Mouse (Mus musculus): ENCODE measurements at regions not wholly inside any gene's neighbourhood (a gene's known extent, or its start where the extent isn't known, plus 50 kb on each side); places are given as distances from the start of the nearest gene placed in this dataset.
"Not testable (repeated sequence)": the region's sequence is repeated elsewhere in the genome, so short reads cannot be mapped to it uniquely, and the experiment has no call there.

DNA sequence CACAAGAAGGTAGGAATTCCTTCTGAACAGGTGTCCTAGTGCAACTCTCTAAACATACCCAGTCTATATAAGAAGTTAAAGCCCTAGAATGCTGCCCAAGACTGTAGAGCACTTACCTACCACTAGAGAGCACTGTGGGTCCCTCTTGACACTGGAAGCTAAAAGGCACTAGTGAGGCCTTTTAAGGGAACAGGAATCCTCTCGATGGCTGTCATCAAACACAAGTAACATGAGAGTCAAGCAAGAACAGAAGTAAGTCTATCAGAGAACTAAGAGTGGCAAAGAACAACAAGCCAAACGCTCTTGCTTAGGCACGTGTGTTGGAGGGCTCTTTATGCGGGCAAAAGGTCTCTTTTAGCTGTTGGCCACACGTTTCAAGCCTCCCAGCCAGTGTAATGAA lies 123.8 kb upstream of the G530012D18Rik start:
- not testable (repeated sequence) for H3K9me3 ChIP-seq (replicated peaks; ENCODE audit: insufficient read depth, low read length); H3K4me1 ChIP-seq (ENCODE audit: control insufficient read depth in 1 of 2, insufficient read depth in 2 of 2, low read length in 2 of 2); H3K9ac ChIP-seq (ENCODE audit: control insufficient read depth, low read depth, low read length, poor library complexity, severe bottlenecking); H3K36me3 ChIP-seq (ENCODE audit: control insufficient read depth in 1 of 2, insufficient read depth in 2 of 2, low read length in 2 of 2); DNase-seq (ENCODE audit: low read depth, low spot score); H3K27me3 ChIP-seq (ENCODE audit: control insufficient read depth in 1 of 2, insufficient read depth in 2 of 2, low read length in 2 of 2); H3K27ac ChIP-seq (ENCODE audit: control insufficient read depth, low read depth, low read length); H3K79me2 ChIP-seq (ENCODE audit: control insufficient read depth, insufficient read depth, low read length, poor library complexity); H3K4me3 ChIP-seq (ENCODE audit: control insufficient read depth in 1 of 2, insufficient read depth in 1 of 2, low read depth in 2 of 2, low read length in 2 of 2)
- TF ChIP-seq SMC3 (IDR thresholded peaks at IDR 0.05; ENCODE audit: low read depth, low read length) (peak; percentile 29), CTCF (IDR thresholded peaks at IDR 0.05 in 2 of 3, conservative IDR thresholded peaks at IDR 0.05 in 1 of 3; ENCODE audit: control insufficient read depth in 1 of 3, insufficient read depth in 1 of 3, low read depth in 2 of 3, low read length in 3 of 3, poor library complexity in 1 of 3, severe bottlenecking in 1 of 3) (peak in 1 of 3 experiments; percentile 14; a peak in 1 of 6 replicates)

DNA sequence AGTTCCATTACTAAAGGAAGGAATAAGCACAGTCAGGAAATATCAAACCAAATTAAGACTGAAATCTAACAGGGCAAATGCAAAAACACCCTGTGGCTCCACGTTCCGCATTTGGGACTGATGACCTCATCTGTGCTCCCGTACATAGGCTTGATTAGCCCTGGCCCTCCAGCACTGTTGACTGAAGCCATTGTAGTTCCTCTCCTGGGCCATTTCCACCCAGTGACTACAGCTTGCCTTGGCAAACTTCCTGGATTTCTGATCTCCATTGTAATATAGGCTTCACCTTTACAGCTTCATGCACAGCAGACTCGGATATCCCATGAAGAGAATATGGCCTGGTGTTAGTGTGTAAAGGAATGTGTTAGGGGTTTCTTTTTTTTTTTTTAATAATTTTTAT lies 122.1 kb upstream of the G530012D18Rik start:
- H3K27me3 ChIP-seq (ENCODE audit: control insufficient read depth in 1 of 2, insufficient read depth in 2 of 2, low read length in 2 of 2); H3K9me3 ChIP-seq (replicated peaks; ENCODE audit: insufficient read depth, low read length); H3K4me3 ChIP-seq (ENCODE audit: control insufficient read depth in 1 of 2, insufficient read depth in 1 of 2, low read depth in 2 of 2, low read length in 2 of 2); H3K4me1 ChIP-seq (ENCODE audit: control insufficient read depth in 1 of 2, insufficient read depth in 2 of 2, low read length in 2 of 2); H3K9ac ChIP-seq (ENCODE audit: control insufficient read depth, low read depth, low read length, poor library complexity, severe bottlenecking); DNase-seq (ENCODE audit: low read depth, low spot score); H3K27ac ChIP-seq (ENCODE audit: control insufficient read depth, low read depth, low read length); H3K79me2 ChIP-seq (ENCODE audit: control insufficient read depth, insufficient read depth, low read length, poor library complexity); H3K36me3 ChIP-seq (ENCODE audit: control insufficient read depth in 1 of 2, insufficient read depth in 2 of 2, low read length in 2 of 2): not testable (repeated sequence)

DNA sequence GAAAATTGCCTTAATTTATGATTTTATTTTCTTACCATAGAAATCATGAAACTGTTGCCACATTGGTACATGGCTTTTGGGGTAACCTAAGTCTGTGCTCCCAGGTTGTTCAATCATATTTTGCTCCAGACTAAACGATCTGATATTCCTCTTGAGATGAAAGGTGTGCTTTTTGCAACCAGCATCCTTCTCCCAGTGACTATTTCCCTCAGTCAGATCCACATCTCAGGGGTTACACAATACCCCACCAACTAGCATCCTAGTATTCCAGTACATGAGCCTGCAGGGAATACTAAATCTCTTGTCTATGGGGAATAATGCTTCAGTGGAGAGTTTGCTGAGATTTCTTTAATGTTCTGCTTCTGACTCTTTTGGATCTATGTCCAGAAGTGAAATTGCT lies 118.8 kb upstream of the G530012D18Rik start:
- not testable (repeated sequence) for H3K79me2 ChIP-seq (ENCODE audit: control insufficient read depth, insufficient read depth, low read length, poor library complexity); H3K9ac ChIP-seq (ENCODE audit: control insufficient read depth, low read depth, low read length, poor library complexity, severe bottlenecking); H3K36me3 ChIP-seq (ENCODE audit: control insufficient read depth in 1 of 2, insufficient read depth in 2 of 2, low read length in 2 of 2); DNase-seq (ENCODE audit: low read depth, low spot score); H3K27me3 ChIP-seq (ENCODE audit: control insufficient read depth in 1 of 2, insufficient read depth in 2 of 2, low read length in 2 of 2); H3K27ac ChIP-seq (ENCODE audit: control insufficient read depth, low read depth, low read length); H3K4me1 ChIP-seq (ENCODE audit: control insufficient read depth in 1 of 2, insufficient read depth in 2 of 2, low read length in 2 of 2); H3K4me3 ChIP-seq (ENCODE audit: control insufficient read depth in 1 of 2, insufficient read depth in 1 of 2, low read depth in 2 of 2, low read length in 2 of 2); H3K9me3 ChIP-seq (replicated peaks; ENCODE audit: insufficient read depth, low read length)

DNA sequence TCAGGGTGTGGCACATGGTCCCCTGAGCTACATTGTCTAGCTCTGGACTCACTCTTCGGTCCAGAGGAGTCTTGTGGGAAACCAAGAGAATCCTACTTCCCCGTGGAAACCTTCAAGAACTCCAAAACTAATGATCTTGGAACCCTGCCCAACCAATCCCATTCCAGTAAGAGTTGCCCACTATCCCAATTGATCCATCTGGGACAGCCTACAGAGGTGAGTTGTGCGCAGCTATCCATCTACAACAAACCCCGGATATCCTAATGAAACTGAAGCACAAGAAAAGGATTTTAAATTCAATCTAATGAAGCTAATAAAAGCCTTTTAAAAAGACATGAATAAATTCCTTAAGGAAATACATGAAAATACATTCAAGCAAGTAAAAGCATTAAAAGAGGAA lies 117.7 kb upstream of the G530012D18Rik start:
- not testable (repeated sequence) for H3K9ac ChIP-seq (ENCODE audit: control insufficient read depth, low read depth, low read length, poor library complexity, severe bottlenecking); H3K27me3 ChIP-seq (ENCODE audit: control insufficient read depth in 1 of 2, insufficient read depth in 2 of 2, low read length in 2 of 2); H3K36me3 ChIP-seq (ENCODE audit: control insufficient read depth in 1 of 2, insufficient read depth in 2 of 2, low read length in 2 of 2); H3K79me2 ChIP-seq (ENCODE audit: control insufficient read depth, insufficient read depth, low read length, poor library complexity); H3K9me3 ChIP-seq (replicated peaks; ENCODE audit: insufficient read depth, low read length); H3K27ac ChIP-seq (ENCODE audit: control insufficient read depth, low read depth, low read length); H3K4me3 ChIP-seq (ENCODE audit: control insufficient read depth in 1 of 2, insufficient read depth in 1 of 2, low read depth in 2 of 2, low read length in 2 of 2); DNase-seq (ENCODE audit: low read depth, low spot score); H3K4me1 ChIP-seq (ENCODE audit: control insufficient read depth in 1 of 2, insufficient read depth in 2 of 2, low read length in 2 of 2)

DNA sequence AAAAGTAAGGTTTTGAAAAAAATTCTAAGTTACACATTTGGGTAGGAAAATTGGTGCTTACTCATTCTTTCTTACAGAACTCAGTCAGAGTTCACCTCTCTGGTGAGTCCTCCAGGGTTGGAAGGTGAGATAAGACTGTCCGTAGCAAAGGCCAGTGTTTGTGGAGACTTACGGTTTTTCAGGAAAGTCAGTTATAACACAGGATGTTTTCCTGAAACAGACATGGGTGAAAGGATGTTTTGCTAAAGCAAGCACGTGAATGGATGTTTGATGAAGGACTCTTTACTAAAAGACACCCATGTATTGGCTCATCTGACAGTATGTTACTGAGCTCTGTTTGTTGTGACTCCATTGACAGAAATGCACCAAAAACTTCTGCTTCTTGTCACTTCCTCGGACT lies 113.4 kb upstream of the G530012D18Rik start:
- H3K4me1 ChIP-seq (ENCODE audit: control insufficient read depth in 1 of 2, insufficient read depth in 2 of 2, low read length in 2 of 2); H3K27ac ChIP-seq (ENCODE audit: control insufficient read depth, low read depth, low read length); H3K4me3 ChIP-seq (ENCODE audit: control insufficient read depth in 1 of 2, insufficient read depth in 1 of 2, low read depth in 2 of 2, low read length in 2 of 2); H3K36me3 ChIP-seq (ENCODE audit: control insufficient read depth in 1 of 2, insufficient read depth in 2 of 2, low read length in 2 of 2); H3K9ac ChIP-seq (ENCODE audit: control insufficient read depth, low read depth, low read length, poor library complexity, severe bottlenecking); DNase-seq (ENCODE audit: low read depth, low spot score); H3K9me3 ChIP-seq (replicated peaks; ENCODE audit: insufficient read depth, low read length); H3K79me2 ChIP-seq (ENCODE audit: control insufficient read depth, insufficient read depth, low read length, poor library complexity); H3K27me3 ChIP-seq (ENCODE audit: control insufficient read depth in 1 of 2, insufficient read depth in 2 of 2, low read length in 2 of 2): not testable (repeated sequence)

DNA sequence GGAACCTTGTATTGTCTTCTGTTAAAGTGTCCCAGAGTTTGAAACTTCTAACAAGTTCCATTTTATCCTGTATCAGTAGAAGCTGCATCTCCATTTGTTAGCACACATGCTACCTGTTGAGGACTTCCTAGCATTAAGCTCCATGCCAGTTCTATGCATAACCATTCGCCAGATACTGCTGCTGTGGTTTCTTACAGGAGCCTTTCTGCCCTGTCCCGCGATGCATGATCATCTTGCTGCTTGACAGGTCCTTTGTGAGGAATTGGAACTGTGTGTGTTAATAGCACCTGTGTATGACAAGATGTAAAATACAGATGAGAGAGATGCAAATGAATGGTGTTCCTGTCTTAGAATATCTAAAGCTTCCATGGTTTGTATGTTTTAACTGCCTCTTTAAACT lies 96.4 kb upstream of the G530012D18Rik start:
- not testable (repeated sequence) for H3K27me3 ChIP-seq (ENCODE audit: control insufficient read depth in 1 of 2, insufficient read depth in 2 of 2, low read length in 2 of 2); H3K4me1 ChIP-seq (ENCODE audit: control insufficient read depth in 1 of 2, insufficient read depth in 2 of 2, low read length in 2 of 2); H3K9ac ChIP-seq (ENCODE audit: control insufficient read depth, low read depth, low read length, poor library complexity, severe bottlenecking); H3K27ac ChIP-seq (ENCODE audit: control insufficient read depth, low read depth, low read length); DNase-seq (ENCODE audit: low read depth, low spot score); H3K4me3 ChIP-seq (ENCODE audit: control insufficient read depth in 1 of 2, insufficient read depth in 1 of 2, low read depth in 2 of 2, low read length in 2 of 2); H3K36me3 ChIP-seq (ENCODE audit: control insufficient read depth in 1 of 2, insufficient read depth in 2 of 2, low read length in 2 of 2); H3K79me2 ChIP-seq (ENCODE audit: control insufficient read depth, insufficient read depth, low read length, poor library complexity); H3K9me3 ChIP-seq (replicated peaks; ENCODE audit: insufficient read depth, low read length)

DNA sequence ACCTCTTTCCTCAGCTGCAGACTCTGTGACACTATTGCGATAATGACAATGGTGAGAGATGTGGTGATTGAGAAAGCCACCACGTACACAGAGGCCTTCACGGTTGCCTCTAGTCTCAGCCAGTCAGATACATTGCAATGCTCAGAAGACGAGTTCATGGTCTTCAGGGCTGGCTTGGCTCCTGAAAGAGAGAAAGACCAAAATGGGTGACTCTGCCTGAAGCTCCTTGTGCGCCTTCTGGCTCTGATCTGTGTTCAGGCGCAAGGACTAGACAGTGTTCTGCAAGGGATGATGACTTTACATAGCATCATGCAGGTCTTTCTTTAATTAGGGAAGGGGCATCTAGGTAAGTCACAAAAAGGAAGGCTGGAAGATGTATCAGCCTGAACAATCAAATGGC lies 90.5 kb upstream of the G530012D18Rik start:
- DNase-seq (ENCODE audit: low read depth, low spot score); H3K9me3 ChIP-seq (replicated peaks; ENCODE audit: insufficient read depth, low read length); H3K27me3 ChIP-seq (ENCODE audit: control insufficient read depth in 1 of 2, insufficient read depth in 2 of 2, low read length in 2 of 2); H3K4me1 ChIP-seq (ENCODE audit: control insufficient read depth in 1 of 2, insufficient read depth in 2 of 2, low read length in 2 of 2); H3K27ac ChIP-seq (ENCODE audit: control insufficient read depth, low read depth, low read length); H3K79me2 ChIP-seq (ENCODE audit: control insufficient read depth, insufficient read depth, low read length, poor library complexity); H3K4me3 ChIP-seq (ENCODE audit: control insufficient read depth in 1 of 2, insufficient read depth in 1 of 2, low read depth in 2 of 2, low read length in 2 of 2); H3K36me3 ChIP-seq (ENCODE audit: control insufficient read depth in 1 of 2, insufficient read depth in 2 of 2, low read length in 2 of 2); H3K9ac ChIP-seq (ENCODE audit: control insufficient read depth, low read depth, low read length, poor library complexity, severe bottlenecking): not testable (repeated sequence)

Measured in MEL (cell line).